Mouse (Mus musculus): ENCODE data around the gene Syt14.

DNA sequence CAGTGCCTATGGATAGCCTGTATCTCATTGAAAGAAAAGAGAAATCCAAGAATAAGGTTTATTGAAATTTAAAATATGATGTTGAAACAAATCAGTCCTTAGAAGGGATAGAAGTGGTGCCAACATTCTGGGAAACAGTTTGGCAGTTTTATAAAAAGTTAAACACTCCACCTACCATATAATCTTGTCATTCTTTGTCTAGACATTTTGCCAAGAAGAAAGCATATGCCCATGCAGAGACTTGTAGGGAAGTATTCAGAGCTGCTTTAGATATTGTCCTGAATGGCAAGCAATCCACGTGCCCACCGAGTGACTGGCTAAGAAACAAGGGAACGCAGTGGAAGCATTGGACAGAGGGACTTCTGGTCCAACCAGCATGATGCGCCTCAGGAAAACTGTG lies 12.0 kb upstream of the Syt14 start:
- TF ChIP-seq POLR2AphosphoS2 (IDR thresholded peaks at IDR 0.05; ENCODE audit: insufficient read length, low read depth) (no peak), POLR2A (IDR thresholded peaks at IDR 0.05; ENCODE audit: insufficient read length, low read depth) (no peak), E2F4 (IDR thresholded peaks at IDR 0.05; ENCODE audit: insufficient read depth) (no peak), USF1 (IDR thresholded peaks at IDR 0.05; ENCODE audit: low read depth) (no peak), MYOG (IDR thresholded peaks at IDR 0.05; ENCODE audit: control insufficient read depth in 1 of 3, insufficient read depth in 1 of 3, insufficient read length in 2 of 3, low read depth in 2 of 3) (no peak), CEBPB (IDR thresholded peaks at IDR 0.05; ENCODE audit: insufficient read depth, poor library complexity, severe bottlenecking) (no peak), MAX (IDR thresholded peaks at IDR 0.05; ENCODE audit: low read depth) (no peak), MYOD1 (IDR thresholded peaks at IDR 0.05; ENCODE audit: control insufficient read depth in 1 of 3, insufficient read length in 2 of 3, low read depth in 2 of 3) (no peak), TCF3 (IDR thresholded peaks at IDR 0.05; ENCODE audit: insufficient read length, low read depth) (no peak)
